Mouse (Mus musculus): ENCODE measurements at regions not wholly inside any gene's neighbourhood (a gene's known extent, or its start where the extent isn't known, plus 50 kb on each side); places are given as distances from the start of the nearest gene placed in this dataset.

- no peak for DNase-seq
These were observed 95.9 kb upstream of the 1700066M21Rik start for GRCm38 (mm10) chr1:57281549-57281948.

DNA sequence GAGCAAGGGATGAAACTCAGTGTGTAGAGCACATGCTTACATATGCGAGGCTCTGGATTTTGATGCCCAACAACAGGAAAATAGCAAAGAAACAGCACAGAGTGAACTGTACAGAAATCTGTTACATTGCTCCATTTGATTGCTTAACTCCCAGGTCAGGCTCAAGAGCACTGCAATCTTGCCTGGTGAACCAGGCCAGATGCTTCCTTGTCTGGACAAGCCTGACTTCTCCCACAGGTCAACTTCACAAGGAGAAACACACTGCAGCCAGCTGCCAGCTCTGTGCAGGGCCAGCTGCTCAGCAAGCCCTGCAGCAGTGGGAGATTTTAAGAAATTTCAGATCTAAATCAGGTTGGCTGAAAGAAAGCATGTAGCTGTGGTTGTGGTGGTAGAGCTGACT is 81.2 kb upstream of the 1700066M21Rik start:
- DNase-seq: no peak

DNA sequence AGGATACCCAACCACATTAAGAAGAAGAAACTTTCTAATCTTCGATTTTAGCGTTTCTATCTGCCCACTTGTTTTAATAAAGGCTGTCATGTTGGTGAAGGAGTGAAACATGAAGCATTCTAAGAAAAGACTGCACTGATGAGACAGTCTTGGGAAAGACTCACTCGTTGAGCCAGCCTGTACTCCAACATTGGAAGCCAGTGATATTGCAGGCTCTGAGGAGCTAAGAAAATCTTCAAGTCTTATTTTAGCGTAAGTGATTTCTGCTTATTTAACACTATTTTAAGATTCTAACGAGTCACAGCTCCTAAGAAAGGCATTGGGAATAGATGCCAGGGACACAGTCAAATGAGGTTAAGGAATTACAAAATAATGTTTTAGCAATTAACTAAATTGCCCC is 78.9 kb upstream of the 1700066M21Rik start:
- DNase-seq: no peak

- DNase-seq: no peak
These were observed 76.0 kb upstream of the 1700066M21Rik start for GRCm38 (mm10) chr1:57301260-57301979.

- no peak for DNase-seq
These were observed 75.5 kb upstream of the 1700066M21Rik start for GRCm38 (mm10) chr1:57301980-57302331.

- no peak for DNase-seq
These were observed 72.7 kb upstream of the 1700066M21Rik start for GRCm38 (mm10) chr1:57304757-57305156.

- DNase-seq: no peak
These were observed 54.9 kb upstream of the 1700066M21Rik start for GRCm38 (mm10) chr1:57322535-57322934.

DNA sequence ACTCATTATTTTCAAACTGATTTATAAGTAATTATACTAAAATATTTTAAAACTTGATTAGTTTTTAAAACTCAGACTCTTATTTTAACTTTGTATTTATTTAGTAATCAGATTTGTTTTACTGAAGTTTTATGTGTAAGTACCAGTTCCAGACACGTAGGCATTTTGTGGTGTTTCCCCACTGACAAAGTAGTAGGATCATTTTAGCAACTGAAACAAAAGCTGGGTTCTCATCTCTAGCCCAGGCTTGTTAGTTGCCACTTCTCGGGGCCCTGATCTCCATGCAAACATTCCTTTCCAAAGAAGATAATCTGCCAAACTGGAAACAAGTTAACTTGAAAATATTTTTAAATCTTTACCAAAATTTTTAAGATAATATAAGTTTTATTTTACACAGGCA is 54.3 kb upstream of the 1700066M21Rik start:
- DNase-seq: no peak

GRCm38 (mm10) chr1:57325585-57326165 is 51.7 kb upstream of the 1700066M21Rik start:
- DNase-seq: no peak

All from thymus, postnatal 4 days (tissue).